Mouse (Mus musculus): ENCODE results near the gene Eml2.
"Not testable (repeated sequence)": the region's sequence is repeated elsewhere in the genome, so short reads cannot be mapped to it uniquely, and the experiment has no call there.

Eml2 gene

GRCm38 (mm10) chr7:19175708-19176515 lies at the start of gene Eml2:
Gene Eml2, plus strand, starts transcription at chr7:19176421.
- DNase-seq (ENCODE audit: low read depth) = no peak

- no peak for DNase-seq (ENCODE audit: low read depth)
Observed at GRCm38 (mm10) chr7:19127744-19128143, 48.5 kb upstream of the Eml2 start.

- DNase-seq (ENCODE audit: low read depth) = no peak
Observed at GRCm38 (mm10) chr7:19129396-19129795, 46.8 kb upstream of the Eml2 start.

- DNase-seq (ENCODE audit: low read depth) = peak; percentile 43
Observed at GRCm38 (mm10) chr7:19130657-19131056, 45.6 kb upstream of the Eml2 start.

- peak; percentile 95 for DNase-seq (ENCODE audit: low read depth)
Observed at GRCm38 (mm10) chr7:19131324-19131848, 44.8 kb upstream of the Eml2 start.

- DNase-seq (ENCODE audit: low read depth) = no peak
Observed at GRCm38 (mm10) chr7:19136168-19136567, 40.1 kb upstream of the Eml2 start.

GRCm38 (mm10) chr7:19136673-19137334 lies 39.4 kb upstream of the Eml2 start:
- DNase-seq (ENCODE audit: low read depth) = peak; percentile 49

- DNase-seq (ENCODE audit: low read depth) = peak; percentile 77
Observed at GRCm38 (mm10) chr7:19137380-19137779, 38.8 kb upstream of the Eml2 start.

GRCm38 (mm10) chr7:19146793-19147192 lies 29.4 kb upstream of the Eml2 start:
- no peak for DNase-seq (ENCODE audit: low read depth)

- DNase-seq (ENCODE audit: low read depth) = no peak
Observed at GRCm38 (mm10) chr7:19147497-19148045, 28.6 kb upstream of the Eml2 start.

GRCm38 (mm10) chr7:19148180-19148874 lies 27.9 kb upstream of the Eml2 start:
- DNase-seq (ENCODE audit: low read depth) = no peak

- DNase-seq (ENCODE audit: low read depth) = peak; percentile 99
Observed at GRCm38 (mm10) chr7:19148875-19149541, 27.2 kb upstream of the Eml2 start, which contains the start of gene Qpctl. Gene Qpctl, minus strand, starts transcription at chr7:19149291.

- peak; percentile 99 for DNase-seq (ENCODE audit: low read depth)
Observed at GRCm38 (mm10) chr7:19149626-19150025, 26.6 kb upstream of the Eml2 start, which contains the start of gene Snrpd2. Gene Snrpd2, plus strand, starts transcription at chr7:19149722.

- DNase-seq (ENCODE audit: low read depth) = not testable (repeated sequence)
Observed at GRCm38 (mm10) chr7:19151121-19151520, 25.1 kb upstream of the Eml2 start.

- DNase-seq (ENCODE audit: low read depth) = no peak
Observed at GRCm38 (mm10) chr7:19154796-19155195, 21.4 kb upstream of the Eml2 start.

- no peak for DNase-seq (ENCODE audit: low read depth)
Observed at GRCm38 (mm10) chr7:19155825-19156475, 20.3 kb upstream of the Eml2 start.

- DNase-seq (ENCODE audit: low read depth) = peak; percentile 96
Observed at GRCm38 (mm10) chr7:19157160-19157800, 18.9 kb upstream of the Eml2 start.

GRCm38 (mm10) chr7:19158601-19159000 lies 17.6 kb upstream of the Eml2 start:
- no peak for DNase-seq (ENCODE audit: low read depth)

- no peak for DNase-seq (ENCODE audit: low read depth)
Observed at GRCm38 (mm10) chr7:19159411-19159810, 16.8 kb upstream of the Eml2 start.

- DNase-seq (ENCODE audit: low read depth) = no peak
Observed at GRCm38 (mm10) chr7:19160115-19160514, 16.1 kb upstream of the Eml2 start.

Data from naive thymus-derived CD4-positive, alpha-beta T cell, adult 2 months (primary cell).